Mouse (Mus musculus): ENCODE measurements at regions not wholly inside any gene's neighbourhood (a gene's known extent, or its start where the extent isn't known, plus 50 kb on each side); places are given as distances from the start of the nearest gene placed in this dataset.

- Histone ChIP-seq H3K9ac (ENCODE audit: low read depth, low read length) (no peak overlapping the region), H3K4me3 (ENCODE audit: low read depth, low read length) (no peak overlapping the region), H3K36me3 (ENCODE audit: control insufficient read depth, insufficient read depth, low read length) (no peaks in the 10 kb centered on the region), H3K27ac (replicated peaks; ENCODE audit: low read depth, low read length) (no peak overlapping the region), H3K4me1 (ENCODE audit: control insufficient read depth, insufficient read depth, low read length) (no peaks in the 10 kb centered on the region), H3K9me3 (ENCODE audit: control insufficient read depth, low read length) (no peaks in the 10 kb centered on the region), H3K27me3 (replicated peaks; ENCODE audit: control insufficient read depth, insufficient read depth, low read length) (no peaks in the 10 kb centered on the region), H3K4me2 (ENCODE audit: low read depth, low read length) (no peak overlapping the region)
- WGBS: 65% methylated on average over 4 of the region's 4 CpGs
- no peak for DNase-seq (ENCODE audit: low spot score)
- ATAC-seq (ENCODE audit: low read depth): no peak
These were observed 220.9 kb upstream of the Prdm1 start for GRCm38 (mm10) chr10:44749206-44749605.

GRCm38 (mm10) chr10:44747419-44747818 lies 219.1 kb upstream of the Prdm1 start:
- Histone ChIP-seq H3K9ac (ENCODE audit: low read depth, low read length) (no peak overlapping the region), H3K4me1 (ENCODE audit: control insufficient read depth, insufficient read depth, low read length) (no peaks in the 10 kb centered on the region), H3K36me3 (ENCODE audit: control insufficient read depth, insufficient read depth, low read length) (no peaks in the 10 kb centered on the region), H3K4me2 (ENCODE audit: low read depth, low read length) (no peak overlapping the region), H3K27ac (replicated peaks; ENCODE audit: low read depth, low read length) (no peak overlapping the region), H3K27me3 (replicated peaks; ENCODE audit: control insufficient read depth, insufficient read depth, low read length) (no peaks in the 10 kb centered on the region), H3K4me3 (ENCODE audit: low read depth, low read length) (no peak overlapping the region), H3K9me3 (ENCODE audit: control insufficient read depth, low read length) (no peaks in the 10 kb centered on the region)
- DNase-seq (ENCODE audit: low spot score): no peak
- no peak for ATAC-seq (ENCODE audit: low read depth)
- 86% methylated on average over 3 of the region's 3 CpGs for WGBS

GRCm38 (mm10) chr10:44744221-44744620 lies 215.9 kb upstream of the Prdm1 start:
- H3K4me3 ChIP-seq (ENCODE audit: low read depth, low read length): no peak overlapping the region
- no peaks in the 10 kb centered on the region for H3K36me3 ChIP-seq (ENCODE audit: control insufficient read depth, insufficient read depth, low read length)
- no peak overlapping the region for H3K9ac ChIP-seq (ENCODE audit: low read depth, low read length)
- ATAC-seq (ENCODE audit: low read depth) (no peak), DNase-seq (ENCODE audit: low spot score) (no peak)
- WGBS: 71% methylated on average over 2 of the region's 2 CpGs
- no peaks in the 10 kb centered on the region for H3K27me3 ChIP-seq (replicated peaks; ENCODE audit: control insufficient read depth, insufficient read depth, low read length)
- no peaks in the 10 kb centered on the region for H3K4me1 ChIP-seq (ENCODE audit: control insufficient read depth, insufficient read depth, low read length)
- no peak overlapping the region for H3K27ac ChIP-seq (replicated peaks; ENCODE audit: low read depth, low read length)
- H3K4me2 ChIP-seq (ENCODE audit: low read depth, low read length): no peak overlapping the region
- H3K9me3 ChIP-seq (ENCODE audit: control insufficient read depth, low read length): no peaks in the 10 kb centered on the region

GRCm38 (mm10) chr10:44733641-44734040 lies 205.3 kb upstream of the Prdm1 start:
- no peaks in the 10 kb centered on the region for H3K4me1 ChIP-seq (ENCODE audit: control insufficient read depth, insufficient read depth, low read length)
- no peak overlapping the region for H3K4me2 ChIP-seq (ENCODE audit: low read depth, low read length)
- no peak overlapping the region for H3K9ac ChIP-seq (ENCODE audit: low read depth, low read length)
- DNase-seq (ENCODE audit: low spot score) (no peak), ATAC-seq (ENCODE audit: low read depth) (no peak)
- H3K27ac ChIP-seq (replicated peaks; ENCODE audit: low read depth, low read length): no peak overlapping the region
- no peaks in the 10 kb centered on the region for H3K27me3 ChIP-seq (replicated peaks; ENCODE audit: control insufficient read depth, insufficient read depth, low read length)
- H3K4me3 ChIP-seq (ENCODE audit: low read depth, low read length): no peak overlapping the region
- no peaks in the 10 kb centered on the region for H3K36me3 ChIP-seq (ENCODE audit: control insufficient read depth, insufficient read depth, low read length)
- WGBS: 83% methylated on average over 5 of the region's 5 CpGs
- H3K9me3 ChIP-seq (ENCODE audit: control insufficient read depth, low read length): no peaks in the 10 kb centered on the region

- no peaks in the 10 kb centered on the region for H3K36me3 ChIP-seq (ENCODE audit: control insufficient read depth, insufficient read depth, low read length)
- 75% methylated on average over 8 of the region's 8 CpGs for WGBS
- no peak overlapping the region for H3K4me2 ChIP-seq (ENCODE audit: low read depth, low read length)
- H3K27me3 ChIP-seq (replicated peaks; ENCODE audit: control insufficient read depth, insufficient read depth, low read length): no peaks in the 10 kb centered on the region
- no peaks in the 10 kb centered on the region for H3K9me3 ChIP-seq (ENCODE audit: control insufficient read depth, low read length)
- no peak overlapping the region for H3K9ac ChIP-seq (ENCODE audit: low read depth, low read length)
- no peaks in the 10 kb centered on the region for H3K4me1 ChIP-seq (ENCODE audit: control insufficient read depth, insufficient read depth, low read length)
- no peak for DNase-seq (ENCODE audit: low spot score)
- H3K27ac ChIP-seq (replicated peaks; ENCODE audit: low read depth, low read length): no peak overlapping the region
- no peak for ATAC-seq (ENCODE audit: low read depth)
- H3K4me3 ChIP-seq (ENCODE audit: low read depth, low read length): no peak overlapping the region
These were observed 202.4 kb upstream of the Prdm1 start for GRCm38 (mm10) chr10:44730721-44731120.

GRCm38 (mm10) chr10:44728963-44729362 lies 200.7 kb upstream of the Prdm1 start:
- Histone ChIP-seq H3K4me3 (ENCODE audit: low read depth, low read length) (no peak overlapping the region), H3K27me3 (replicated peaks; ENCODE audit: control insufficient read depth, insufficient read depth, low read length) (no peaks in the 10 kb centered on the region), H3K4me2 (ENCODE audit: low read depth, low read length) (no peak overlapping the region), H3K9ac (ENCODE audit: low read depth, low read length) (no peak overlapping the region), H3K9me3 (ENCODE audit: control insufficient read depth, low read length) (no peaks in the 10 kb centered on the region), H3K4me1 (ENCODE audit: control insufficient read depth, insufficient read depth, low read length) (no peaks in the 10 kb centered on the region; the same call in 1 of the 2 replicates), H3K27ac (replicated peaks; ENCODE audit: low read depth, low read length) (no peak overlapping the region), H3K36me3 (ENCODE audit: control insufficient read depth, insufficient read depth, low read length) (no peaks in the 10 kb centered on the region)
- no peak for ATAC-seq (ENCODE audit: low read depth)
- no peak for DNase-seq (ENCODE audit: low spot score)
- 79% methylated on average over 4 of the region's 4 CpGs for WGBS

GRCm38 (mm10) chr10:44724575-44724974 lies 196.3 kb upstream of the Prdm1 start:
- 50% methylated on average over 3 of the region's 3 CpGs for WGBS
- Histone ChIP-seq H3K9ac (ENCODE audit: low read depth, low read length) (no peak overlapping the region), H3K9me3 (ENCODE audit: control insufficient read depth, low read length) (no peaks in the 10 kb centered on the region), H3K4me1 (ENCODE audit: control insufficient read depth, insufficient read depth, low read length) (no peaks in the 10 kb centered on the region; the same call in 1 of the 2 replicates), H3K4me3 (ENCODE audit: low read depth, low read length) (no peak overlapping the region), H3K4me2 (ENCODE audit: low read depth, low read length) (no peak overlapping the region), H3K27me3 (replicated peaks; ENCODE audit: control insufficient read depth, insufficient read depth, low read length) (no peaks in the 10 kb centered on the region), H3K36me3 (ENCODE audit: control insufficient read depth, insufficient read depth, low read length) (no peaks in the 10 kb centered on the region), H3K27ac (replicated peaks; ENCODE audit: low read depth, low read length) (no peak overlapping the region)
- ATAC-seq (ENCODE audit: low read depth) (no peak), DNase-seq (ENCODE audit: low spot score) (no peak)

GRCm38 (mm10) chr10:44723845-44724244 lies 195.5 kb upstream of the Prdm1 start:
- Histone ChIP-seq H3K4me3 (ENCODE audit: low read depth, low read length) (no peak overlapping the region), H3K27me3 (replicated peaks; ENCODE audit: control insufficient read depth, insufficient read depth, low read length) (no peaks in the 10 kb centered on the region)
- WGBS: 55% methylated on average over 1 of the region's 1 CpGs

GRCm38 (mm10) chr10:44723321-44723720 lies 195.0 kb upstream of the Prdm1 start:
- ATAC-seq (ENCODE audit: low read depth): no peak
- WGBS: 61% methylated on average over 5 of the region's 5 CpGs
- H3K4me2 ChIP-seq (ENCODE audit: low read depth, low read length): no peak overlapping the region
- H3K27me3 ChIP-seq (replicated peaks; ENCODE audit: control insufficient read depth, insufficient read depth, low read length): no peaks in the 10 kb centered on the region
- no peaks in the 10 kb centered on the region; the same call in 1 of the 2 replicates for H3K4me1 ChIP-seq (ENCODE audit: control insufficient read depth, insufficient read depth, low read length)
- no peaks in the 10 kb centered on the region for H3K9me3 ChIP-seq (ENCODE audit: control insufficient read depth, low read length)
- H3K27ac ChIP-seq (replicated peaks; ENCODE audit: low read depth, low read length): no peak overlapping the region
- no peak for DNase-seq (ENCODE audit: low spot score)
- H3K4me3 ChIP-seq (ENCODE audit: low read depth, low read length): no peak overlapping the region
- H3K9ac ChIP-seq (ENCODE audit: low read depth, low read length): no peak overlapping the region
- H3K36me3 ChIP-seq (ENCODE audit: control insufficient read depth, insufficient read depth, low read length): no peaks in the 10 kb centered on the region

More at GRCm38 (mm10) chr10:44723845-44724244, 195.5 kb upstream of the Prdm1 start:
- Histone ChIP-seq H3K9me3 (ENCODE audit: control insufficient read depth, low read length) (no peaks in the 10 kb centered on the region), H3K27ac (replicated peaks; ENCODE audit: low read depth, low read length) (no peak overlapping the region), H3K36me3 (ENCODE audit: control insufficient read depth, insufficient read depth, low read length) (no peaks in the 10 kb centered on the region), H3K4me1 (ENCODE audit: control insufficient read depth, insufficient read depth, low read length) (no peaks in the 10 kb centered on the region; the same call in 1 of the 2 replicates), H3K9ac (ENCODE audit: low read depth, low read length) (no peak overlapping the region), H3K4me2 (ENCODE audit: low read depth, low read length) (no peak overlapping the region)
- DNase-seq (ENCODE audit: low spot score) (no peak), ATAC-seq (ENCODE audit: low read depth) (no peak)
